Mouse (Mus musculus): ENCODE measurements around the gene Cnr2. TPM values are rescaled to one million over a fixed set of nuclear protein-coding genes. Genes with fewer than 3 reads are reported as not detected.

The Cnr2 gene
- total and polyA plus RNA-seq, 2 experiments, result 2.1 to 3.0 TPM

GRCm38 (mm10) chr4:135891539-135891938 lies 3.7 kb upstream of the Cnr2 start:
- no peak for TF ChIP-seq CTCF (IDR thresholded peaks at IDR 0.05; ENCODE audit: low read depth, low read length)
- no peak for TF ChIP-seq POLR2A (IDR thresholded peaks at IDR 0.05; ENCODE audit: extremely low read depth, insufficient read depth, low read length)
- WGBS, result 98% methylated on average over 2 of the region's 2 CpGs
- H3K27me3 ChIP-seq (ENCODE audit: control insufficient read depth, insufficient read depth, low read length), result no peaks in the 10 kb centered on the region
- H3K27ac ChIP-seq (replicated peaks; ENCODE audit: insufficient read depth, low read depth, low read length), result no peak overlapping the region
- no peak overlapping the region for H3K9ac ChIP-seq (ENCODE audit: low read depth, low read length)
- H3K4me1 ChIP-seq (ENCODE audit: control insufficient read depth, insufficient read depth, low read length), result no peaks in the 10 kb centered on the region
- H3K79me2 ChIP-seq (ENCODE audit: control insufficient read depth, insufficient read depth, low read length), result no peaks in the 10 kb centered on the region
- no peaks in the 10 kb centered on the region for H3K36me3 ChIP-seq (ENCODE audit: control insufficient read depth, insufficient read depth, low read length)
- no peak overlapping the region for H3K4me3 ChIP-seq (ENCODE audit: insufficient read depth, low read depth, low read length)
- DNase-seq (ENCODE audit: extremely low read depth, low read depth, low spot score), result no peak

DNA sequence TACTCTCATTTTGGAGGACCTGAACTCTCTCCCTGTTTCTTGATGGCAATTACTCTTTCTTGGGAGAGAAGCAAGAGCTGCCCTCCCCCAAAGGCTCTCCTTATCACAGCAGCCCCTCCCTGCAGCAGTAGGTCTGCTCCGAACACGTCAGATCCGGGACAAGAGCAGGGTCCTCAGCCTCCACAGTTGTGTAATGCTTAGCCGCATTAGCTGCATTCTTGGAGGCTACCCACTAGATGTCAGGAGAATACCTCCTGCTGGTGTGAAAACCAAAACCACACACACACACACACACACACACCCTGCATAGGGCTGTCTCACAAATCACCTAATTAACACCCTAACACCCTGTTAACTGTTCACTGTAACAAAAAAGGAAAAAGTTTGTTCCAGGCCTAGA lies 2.3 kb upstream of the Cnr2 start:
- no peaks in the 10 kb centered on the region for H3K27me3 ChIP-seq (ENCODE audit: control insufficient read depth, insufficient read depth, low read length)
- H3K4me3 ChIP-seq (ENCODE audit: insufficient read depth, low read depth, low read length), result no peak overlapping the region
- H3K4me1 ChIP-seq (ENCODE audit: control insufficient read depth, insufficient read depth, low read length), result no peaks in the 10 kb centered on the region
- DNase-seq (ENCODE audit: extremely low read depth, low read depth, low spot score), result no peak
- no peak overlapping the region for H3K27ac ChIP-seq (replicated peaks; ENCODE audit: insufficient read depth, low read depth, low read length)
- H3K79me2 ChIP-seq (ENCODE audit: control insufficient read depth, insufficient read depth, low read length), result no peaks in the 10 kb centered on the region
- no peak for TF ChIP-seq CTCF (IDR thresholded peaks at IDR 0.05; ENCODE audit: low read depth, low read length)
- TF ChIP-seq POLR2A (IDR thresholded peaks at IDR 0.05; ENCODE audit: extremely low read depth, insufficient read depth, low read length), result no peak
- 72% methylated on average over 4 of the region's 4 CpGs for WGBS
- no peaks in the 10 kb centered on the region for H3K36me3 ChIP-seq (ENCODE audit: control insufficient read depth, insufficient read depth, low read length)
- H3K9ac ChIP-seq (ENCODE audit: low read depth, low read length), result no peak overlapping the region

- H3K9ac ChIP-seq (ENCODE audit: low read depth, low read length), result no peak overlapping the region
- no peaks in the 10 kb centered on the region for H3K36me3 ChIP-seq (ENCODE audit: control insufficient read depth, insufficient read depth, low read length)
- no peaks in the 10 kb centered on the region for H3K27me3 ChIP-seq (ENCODE audit: control insufficient read depth, insufficient read depth, low read length)
- no peaks in the 10 kb centered on the region for H3K4me1 ChIP-seq (ENCODE audit: control insufficient read depth, insufficient read depth, low read length)
- DNase-seq (ENCODE audit: extremely low read depth, low read depth, low spot score), result no peak
- no peaks in the 10 kb centered on the region for H3K79me2 ChIP-seq (ENCODE audit: control insufficient read depth, insufficient read depth, low read length)
- WGBS, result 85% methylated on average over 6 of the region's 6 CpGs
- no peak overlapping the region for H3K4me3 ChIP-seq (ENCODE audit: insufficient read depth, low read depth, low read length)
- TF ChIP-seq CTCF (IDR thresholded peaks at IDR 0.05; ENCODE audit: low read depth, low read length), result no peak
- H3K27ac ChIP-seq (replicated peaks; ENCODE audit: insufficient read depth, low read depth, low read length), result no peak overlapping the region
Observed at GRCm38 (mm10) chr4:135896157-135896556, 963 bp downstream of the Cnr2 start.

DNA sequence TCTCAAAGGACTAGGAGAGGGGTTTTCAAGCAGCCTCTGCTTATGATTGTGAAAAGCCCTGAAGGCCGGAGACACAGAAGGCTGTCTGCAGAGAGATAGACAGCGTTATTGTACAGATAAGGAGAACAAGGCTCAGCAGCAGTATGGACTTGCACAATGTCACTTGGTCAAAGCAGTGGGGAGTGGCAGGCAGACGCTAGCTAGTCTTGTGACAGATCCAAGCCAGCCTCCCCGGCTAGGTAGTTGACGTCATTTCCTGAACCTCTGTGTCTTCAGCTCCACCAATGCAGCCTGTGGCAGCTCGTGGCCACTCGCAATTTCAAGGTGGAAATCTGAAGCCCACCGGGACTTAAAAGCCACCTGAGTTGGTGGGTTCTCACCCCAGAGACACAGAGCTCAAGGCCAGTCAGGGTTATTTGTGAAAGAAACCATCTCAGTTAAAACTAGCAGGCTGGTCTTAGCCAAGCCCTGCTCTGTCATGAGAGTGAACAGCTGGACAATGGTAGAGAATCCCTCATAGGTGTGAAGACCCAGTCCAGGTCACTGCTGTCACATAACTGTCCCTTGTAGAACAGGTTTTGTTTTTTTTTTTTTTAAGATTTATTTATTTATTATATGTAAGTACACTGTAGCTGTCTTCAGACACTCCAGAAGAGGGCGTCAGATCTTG lies 3.3 kb downstream of the Cnr2 start:
- H3K36me3 ChIP-seq (ENCODE audit: control insufficient read depth, insufficient read depth, low read length), result no peaks in the 10 kb centered on the region

GRCm38 (mm10) chr4:135899050-135899448 lies 3.9 kb downstream of the Cnr2 start:
- H3K27ac ChIP-seq (replicated peaks; ENCODE audit: insufficient read depth, low read depth, low read length), result no peak overlapping the region
- no peaks in the 10 kb centered on the region for H3K27me3 ChIP-seq (ENCODE audit: control insufficient read depth, insufficient read depth, low read length)
- no peaks in the 10 kb centered on the region for H3K79me2 ChIP-seq (ENCODE audit: control insufficient read depth, insufficient read depth, low read length)
- H3K36me3 ChIP-seq (ENCODE audit: control insufficient read depth, insufficient read depth, low read length), result no peaks in the 10 kb centered on the region
- no peak overlapping the region for H3K4me3 ChIP-seq (ENCODE audit: insufficient read depth, low read depth, low read length)
- no peak overlapping the region for H3K9ac ChIP-seq (ENCODE audit: low read depth, low read length)
- no peaks in the 10 kb centered on the region for H3K4me1 ChIP-seq (ENCODE audit: control insufficient read depth, insufficient read depth, low read length)
- no peak for TF ChIP-seq POLR2A (IDR thresholded peaks at IDR 0.05; ENCODE audit: extremely low read depth, insufficient read depth, low read length)
- no peak for TF ChIP-seq CTCF (IDR thresholded peaks at IDR 0.05; ENCODE audit: low read depth, low read length)
- 90% methylated on average over 7 of the region's 7 CpGs for WGBS
- DNase-seq (ENCODE audit: extremely low read depth, low read depth, low spot score), result no peak

More for the DNA sequence above, 3.3 kb downstream of the Cnr2 start:
- no peak overlapping the region for H3K9ac ChIP-seq (ENCODE audit: low read depth, low read length)
- no peak overlapping the region for H3K27ac ChIP-seq (replicated peaks; ENCODE audit: insufficient read depth, low read depth, low read length)
- DNase-seq (ENCODE audit: extremely low read depth, low read depth, low spot score), result peak; percentile 75
- TF ChIP-seq POLR2A (IDR thresholded peaks at IDR 0.05; ENCODE audit: extremely low read depth, insufficient read depth, low read length), result no peak
- no peak for TF ChIP-seq CTCF (IDR thresholded peaks at IDR 0.05; ENCODE audit: low read depth, low read length)
- no peak overlapping the region for H3K4me3 ChIP-seq (ENCODE audit: insufficient read depth, low read depth, low read length)
- no peaks in the 10 kb centered on the region for H3K27me3 ChIP-seq (ENCODE audit: control insufficient read depth, insufficient read depth, low read length)
- no peaks in the 10 kb centered on the region for H3K4me1 ChIP-seq (ENCODE audit: control insufficient read depth, insufficient read depth, low read length)
- no peaks in the 10 kb centered on the region for H3K79me2 ChIP-seq (ENCODE audit: control insufficient read depth, insufficient read depth, low read length)
- WGBS, result 45% methylated on average over 9 of the region's 9 CpGs

DNA sequence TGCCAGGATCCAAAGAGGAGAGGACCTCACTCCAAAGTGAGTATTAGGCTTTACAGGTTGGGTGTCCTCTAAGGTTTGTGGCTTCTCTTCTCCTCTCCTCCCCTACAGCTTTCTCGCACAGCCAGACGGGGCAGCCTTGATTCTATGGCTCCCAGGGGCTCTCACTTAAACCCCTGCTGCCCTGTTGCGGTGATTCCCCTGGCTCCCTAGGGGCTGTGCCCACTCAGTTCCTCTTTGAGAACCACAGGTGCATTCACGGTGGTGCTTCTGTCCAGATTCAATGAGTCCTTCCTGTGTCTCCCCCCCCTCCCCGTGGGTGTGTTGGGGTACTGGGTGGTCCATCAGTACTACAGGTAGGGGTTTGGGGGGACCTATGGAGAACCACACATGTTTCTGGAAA lies 4.8 kb downstream of the Cnr2 start:
- Histone ChIP-seq H3K79me2 (ENCODE audit: control insufficient read depth, insufficient read depth, low read length) (no peaks in the 10 kb centered on the region), H3K36me3 (ENCODE audit: control insufficient read depth, insufficient read depth, low read length) (no peaks in the 10 kb centered on the region), H3K4me1 (ENCODE audit: control insufficient read depth, insufficient read depth, low read length) (no peaks in the 10 kb centered on the region), H3K4me3 (ENCODE audit: insufficient read depth, low read depth, low read length) (no peak overlapping the region), H3K27ac (replicated peaks; ENCODE audit: insufficient read depth, low read depth, low read length) (no peak overlapping the region), H3K9ac (ENCODE audit: low read depth, low read length) (no peak overlapping the region), H3K27me3 (ENCODE audit: control insufficient read depth, insufficient read depth, low read length) (no peaks in the 10 kb centered on the region)
- WGBS, result 85% methylated on average over 5 of the region's 5 CpGs
- no peak for DNase-seq (ENCODE audit: extremely low read depth, low read depth, low spot score)
- TF ChIP-seq CTCF (IDR thresholded peaks at IDR 0.05; ENCODE audit: low read depth, low read length) (no peak), POLR2A (IDR thresholded peaks at IDR 0.05; ENCODE audit: extremely low read depth, insufficient read depth, low read length) (no peak)

All from liver, adult 2 months (tissue).